Mouse (Mus musculus) stomach, postnatal 0 days (tissue): ENCODE measurements at regions not wholly inside any gene's neighbourhood (a gene's known extent, or its start where the extent isn't known, plus 50 kb on each side); places are given as distances from the start of the nearest gene placed in this dataset.

Source experiments
- ATAC-seq: fragments of 200-750 bp; cut with Nextera tagmentation; 2 replicates; pipeline ENCODE4 v1.8.0; 2017; ENCODE audit not compliant: low FRiP score, low TSS enrichment
- DNase-seq: peaks from one replicate; pipeline ENCODE4 v3.0.0-alpha.2; 2016; ENCODE audit warnings: low spot score
- H3K27ac ChIP-seq: fragments of 300-500 bp; sonication (generic); replicated peaks from 2 replicates; pipeline ENCODE4 v1.5.1; 2014; ENCODE audit warnings: mild to moderate bottlenecking, control low read depth
- H3K27me3 ChIP-seq: fragments of 300-500 bp; sonication (generic); 2 replicates; pipeline ENCODE4 v1.6.1; 2014; ENCODE audit warnings: low read length; ENCODE audit not compliant: control insufficient read depth, insufficient read depth
- H3K36me3 ChIP-seq: fragments of 300-500 bp; sonication (generic); 2 replicates; pipeline ENCODE4 v1.6.1; 2014; ENCODE audit warnings: low read length, mixed read lengths; ENCODE audit not compliant: control insufficient read depth, insufficient read depth
- H3K4me1 ChIP-seq: fragments of 300-500 bp; sonication (generic); replicated peaks from 2 replicates; pipeline ENCODE4 v1.6.1; 2014; ENCODE audit warnings: antibody characterized with exemption; ENCODE audit not compliant: control insufficient read depth, insufficient read depth
- H3K4me2 ChIP-seq: fragments of 300-500 bp; sonication (generic); replicated peaks from 2 replicates; pipeline ENCODE4 v1.6.1; 2014; ENCODE audit warnings: low read depth, mild to moderate bottlenecking, control low read depth, moderate library complexity
- H3K4me3 ChIP-seq: fragments of 300-500 bp; sonication (generic); 2 replicates; pipeline ENCODE4 v1.5.1; 2014; ENCODE audit warnings: low read depth, low read length, control low read depth
- H3K9ac ChIP-seq: fragments of 300-500 bp; sonication (generic); 2 replicates; pipeline ENCODE4 v1.6.1; 2014; ENCODE audit warnings: mild to moderate bottlenecking, low read length, control low read depth, mixed read lengths
- H3K9me3 ChIP-seq: fragments of 300-500 bp; sonication (generic); 2 replicates; pipeline ENCODE4 v1.6.1; 2016; ENCODE audit warnings: low read length; ENCODE audit not compliant: control insufficient read depth
- CTCF ChIP-seq: IDR thresholded peaks from 2 replicates; pipeline ENCODE4 v1.5.1; 2016; ENCODE audit warnings: antibody characterized with exemption, low read depth, mild to moderate bottlenecking, moderate library complexity
- EP300 ChIP-seq: optimal IDR thresholded peaks from 2 replicates; pipeline ENCODE3; 2016; ENCODE audit warnings: antibody characterized with exemption
- WGBS: fragments of 180-500 bp; shearing (Covaris S2); extraction: QIAGEN DNeasy Blood & Tissue Kit; methylation state at CpG from one replicate; pipeline ENCODE4 v1.1.7; 2014; 5-methylcytosine and 5-hydroxymethylcytosine counted together

- Histone ChIP-seq H3K4me3 (no peak overlapping the region), H3K4me1 (no peaks in the 10 kb centered on the region), H3K9me3 (no peaks in the 10 kb centered on the region), H3K36me3 (no peaks in the 10 kb centered on the region), H3K9ac (no peak overlapping the region), H3K4me2 (no peak overlapping the region), H3K27me3 (no peaks in the 10 kb centered on the region), H3K27ac (no peak overlapping the region)
- WGBS = 68% methylated on average over 1 of the region's 1 CpGs
- TF ChIP-seq EP300 (no peak), CTCF (peak; percentile 68)
- DNase-seq (peak; percentile 44), ATAC-seq (0 out of 2 replicates have a peak, but pooled peaks have one; percentile 24)
Measured at GRCm38 (mm10) chr3:41348795-41349194, 206.7 kb upstream of the Jade1 start.

- Histone ChIP-seq H3K36me3 (no peaks in the 10 kb centered on the region), H3K4me1 (no peaks in the 10 kb centered on the region), H3K9ac (no peak overlapping the region), H3K4me2 (no peak overlapping the region), H3K9me3 (no peaks in the 10 kb centered on the region), H3K4me3 (no peak overlapping the region), H3K27me3 (no peaks in the 10 kb centered on the region), H3K27ac (no peak overlapping the region)
- ATAC-seq (no peak), DNase-seq (no peak)
- TF ChIP-seq CTCF = no peak
- no peak for TF ChIP-seq EP300
- WGBS = 53% methylated on average over 5 of the region's 5 CpGs
Measured at GRCm38 (mm10) chr3:41346863-41347262, 208.7 kb upstream of the Jade1 start.

DNA sequence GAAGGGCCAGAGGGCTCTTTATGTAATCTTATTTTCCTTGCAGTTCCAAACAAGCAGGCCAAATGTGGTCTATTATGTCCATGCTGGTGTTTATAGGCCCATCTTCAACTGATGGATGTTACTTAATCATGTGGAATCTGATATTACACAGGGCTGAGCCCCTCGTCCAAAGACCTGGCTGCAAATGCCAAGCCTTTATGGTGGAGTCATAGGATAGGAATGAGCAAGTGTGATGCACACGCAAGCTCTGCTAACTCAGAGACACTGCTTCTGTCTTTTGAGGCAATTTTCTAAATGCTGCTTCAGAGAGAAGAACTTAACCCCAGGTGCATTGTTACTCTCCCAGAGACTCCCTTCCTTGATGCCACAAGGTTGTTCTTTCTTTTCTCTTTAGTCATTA is 212.1 kb upstream of the Jade1 start:
- no peaks in the 10 kb centered on the region for H3K9me3 ChIP-seq
- DNase-seq (no peak), ATAC-seq (no peak)
- 57% methylated on average over 2 of the region's 2 CpGs for WGBS
- H3K9ac ChIP-seq = no peak overlapping the region
- no peaks in the 10 kb centered on the region for H3K4me1 ChIP-seq
- H3K27me3 ChIP-seq = no peaks in the 10 kb centered on the region
- no peak overlapping the region for H3K4me3 ChIP-seq
- H3K27ac ChIP-seq = no peak overlapping the region
- no peak for TF ChIP-seq CTCF
- no peak for TF ChIP-seq EP300
- H3K36me3 ChIP-seq = no peaks in the 10 kb centered on the region
- H3K4me2 ChIP-seq = no peak overlapping the region

DNA sequence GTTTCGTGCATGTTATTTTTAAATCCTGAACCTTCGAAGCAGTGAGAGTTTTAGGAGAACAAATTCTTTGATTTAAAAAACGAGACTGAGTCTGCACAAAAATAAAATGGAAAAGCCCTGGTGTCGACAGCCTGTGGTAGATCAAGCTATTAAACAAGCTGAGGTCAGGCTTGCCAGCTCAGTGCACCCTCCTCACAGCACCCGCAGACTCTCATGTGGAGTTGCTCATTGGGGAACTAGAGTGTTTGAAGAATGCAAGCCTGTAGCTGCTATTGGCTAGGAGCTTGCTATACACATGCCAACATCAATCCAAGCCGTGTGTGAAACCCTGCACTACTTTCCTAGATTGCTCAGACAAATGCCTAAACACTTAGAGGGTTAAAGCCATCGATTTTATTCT is 223.1 kb upstream of the Jade1 start:
- TF ChIP-seq CTCF = no peak
- H3K4me1 ChIP-seq = no peaks in the 10 kb centered on the region
- H3K9me3 ChIP-seq = no peaks in the 10 kb centered on the region
- H3K9ac ChIP-seq = no peak overlapping the region
- H3K36me3 ChIP-seq = no peaks in the 10 kb centered on the region
- no peak for DNase-seq
- no peak overlapping the region for H3K4me3 ChIP-seq
- no peak overlapping the region for H3K4me2 ChIP-seq
- no peak overlapping the region for H3K27ac ChIP-seq
- ATAC-seq = no peak
- H3K27me3 ChIP-seq = no peaks in the 10 kb centered on the region
- 46% methylated on average over 7 of the region's 7 CpGs for WGBS

DNA sequence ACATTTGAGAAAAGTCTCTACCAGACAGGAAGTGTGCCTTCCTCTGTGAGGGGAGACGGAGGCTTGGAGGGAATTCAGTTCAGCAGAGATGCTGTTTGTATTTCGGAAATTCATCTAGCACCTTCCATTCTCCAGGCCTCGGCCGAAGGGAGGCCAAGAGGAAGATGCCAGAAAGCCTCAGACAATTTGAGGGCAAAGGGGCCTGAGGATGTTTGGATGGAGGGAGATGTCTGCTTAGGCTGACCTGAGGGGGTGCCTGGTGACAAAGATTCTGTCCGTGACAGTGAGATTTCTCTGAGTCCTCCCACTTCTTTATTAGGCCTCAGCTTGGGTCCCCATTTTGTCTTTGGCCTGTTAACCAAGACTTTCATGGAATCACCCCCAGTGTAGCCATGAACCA is 225.2 kb upstream of the Jade1 start:
- H3K27me3 ChIP-seq = no peaks in the 10 kb centered on the region
- no peaks in the 10 kb centered on the region for H3K36me3 ChIP-seq
- H3K9ac ChIP-seq = no peak overlapping the region
- ATAC-seq (no peak), DNase-seq (no peak)
- H3K9me3 ChIP-seq = no peaks in the 10 kb centered on the region
- no peak overlapping the region for H3K4me2 ChIP-seq
- no peak overlapping the region for H3K4me3 ChIP-seq
- H3K27ac ChIP-seq = no peak overlapping the region
- no peaks in the 10 kb centered on the region for H3K4me1 ChIP-seq
- 72% methylated on average over 5 of the region's 5 CpGs for WGBS
- TF ChIP-seq EP300 (no peak), CTCF (no peak)

- 81% methylated on average over 1 of the region's 1 CpGs for whole genome bisulfite sequencing
- no peaks in the 10 kb centered on the region for H3K36me3 ChIP-seq
- no peak overlapping the region for H3K9ac ChIP-seq
- no peak overlapping the region for H3K4me2 ChIP-seq
- TF ChIP-seq CTCF (no peak), EP300 (no peak)
- H3K4me1 ChIP-seq = no peaks in the 10 kb centered on the region
- H3K4me3 ChIP-seq = no peak overlapping the region
- no peak overlapping the region for H3K27ac ChIP-seq
- ATAC-seq (no peak), DNase-seq (no peak)
- H3K9me3 ChIP-seq = no peaks in the 10 kb centered on the region
- no peaks in the 10 kb centered on the region for H3K27me3 ChIP-seq
Measured at GRCm38 (mm10) chr3:41328828-41329227, 226.7 kb upstream of the Jade1 start.
